Mouse (Mus musculus): Measurements from ENCODE around the gene Gtf2h2. TPM values are rescaled to one million over a fixed set of nuclear protein-coding genes. Genes with fewer than 3 reads are reported as not detected.
"Not testable (repeated sequence)": the region's sequence is repeated elsewhere in the genome, so short reads cannot be mapped to it uniquely, and the experiment has no call there.

Gtf2h2 gene
- polyA plus RNA-seq, 1 experiment from 2014 or later = 65.2 TPM

GRCm38 (mm10) chr13:100516213-100517105 lies 24.1 kb upstream of the Gtf2h2 start:
- H3K9me3 ChIP-seq = no peaks in the 10 kb centered on the region
- H3K4me3 ChIP-seq = no peak overlapping the region
- H3K27ac ChIP-seq = peak overlapping the region; percentile 74
- H3K27me3 ChIP-seq = no peaks in the 10 kb centered on the region
- ATAC-seq (ENCODE audit: borderline replicate concordance, extremely low read depth, low FRiP score, low TSS enrichment) = peak; percentile 72; the same call in 1 of the 2 replicates
- WGBS = 46% methylated on average over 12 of the region's 12 CpGs
- H3K36me3 ChIP-seq = no peaks in the 10 kb centered on the region
- H3K4me2 ChIP-seq = no peak overlapping the region
- no peak overlapping the region for H3K9ac ChIP-seq
- H3K4me1 ChIP-seq = peaks cover 3% of the 10 kb centered on the region; the same call in 1 of the 2 replicates

- Histone ChIP-seq H3K4me3 (no peak overlapping the region), H3K27ac (no peak overlapping the region), H3K4me1 (peaks cover 7% of the 10 kb centered on the region; the same call in 1 of the 2 replicates), H3K9me3 (no peaks in the 10 kb centered on the region), H3K27me3 (no peaks in the 10 kb centered on the region), H3K4me2 (no peak overlapping the region), H3K9ac (no peak overlapping the region), H3K36me3 (no peaks in the 10 kb centered on the region)
- 69% methylated on average over 2 of the region's 2 CpGs for WGBS
- no peak for ATAC-seq (ENCODE audit: borderline replicate concordance, extremely low read depth, low FRiP score, low TSS enrichment)
These were observed 20.4 kb upstream of the Gtf2h2 start for GRCm38 (mm10) chr13:100512792-100513191.

DNA sequence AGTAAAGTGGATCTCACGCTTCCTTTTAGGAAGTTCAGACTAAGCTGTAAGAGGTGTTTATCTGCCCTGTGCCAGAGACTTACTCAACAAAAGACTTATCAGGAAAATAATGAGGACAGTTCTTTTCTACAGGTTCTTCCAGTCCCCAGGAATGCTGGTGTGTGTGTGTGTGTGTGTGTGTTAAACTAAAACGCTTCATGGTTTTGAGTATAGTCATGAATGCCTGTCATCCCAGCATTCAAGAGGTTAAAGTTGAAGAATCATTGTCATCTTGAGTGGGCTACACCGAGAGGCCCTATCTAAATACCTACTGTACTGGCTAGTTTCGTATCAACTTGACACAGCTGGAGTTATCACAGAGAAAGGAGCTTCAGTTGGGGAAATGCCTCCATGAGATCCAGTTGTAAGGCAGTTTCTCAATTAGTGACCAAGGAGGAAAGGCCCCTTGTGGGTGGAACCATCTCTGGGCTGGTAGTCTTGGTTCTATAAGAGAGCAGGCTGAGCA lies 19.5 kb upstream of the Gtf2h2 start:
- peaks cover 7% of the 10 kb centered on the region; the same call in 1 of the 2 replicates for H3K4me1 ChIP-seq
- H3K4me2 ChIP-seq = no peak overlapping the region
- no peaks in the 10 kb centered on the region for H3K9me3 ChIP-seq
- no peak overlapping the region for H3K4me3 ChIP-seq
- no peak overlapping the region for H3K9ac ChIP-seq
- H3K27me3 ChIP-seq = no peaks in the 10 kb centered on the region
- peak overlapping the region; percentile 37; the same call in 1 of the 2 replicates for H3K27ac ChIP-seq
- ATAC-seq (ENCODE audit: borderline replicate concordance, extremely low read depth, low FRiP score, low TSS enrichment) = no peak
- H3K36me3 ChIP-seq = no peaks in the 10 kb centered on the region
- 29% methylated on average over 4 of the region's 4 CpGs for WGBS

DNA sequence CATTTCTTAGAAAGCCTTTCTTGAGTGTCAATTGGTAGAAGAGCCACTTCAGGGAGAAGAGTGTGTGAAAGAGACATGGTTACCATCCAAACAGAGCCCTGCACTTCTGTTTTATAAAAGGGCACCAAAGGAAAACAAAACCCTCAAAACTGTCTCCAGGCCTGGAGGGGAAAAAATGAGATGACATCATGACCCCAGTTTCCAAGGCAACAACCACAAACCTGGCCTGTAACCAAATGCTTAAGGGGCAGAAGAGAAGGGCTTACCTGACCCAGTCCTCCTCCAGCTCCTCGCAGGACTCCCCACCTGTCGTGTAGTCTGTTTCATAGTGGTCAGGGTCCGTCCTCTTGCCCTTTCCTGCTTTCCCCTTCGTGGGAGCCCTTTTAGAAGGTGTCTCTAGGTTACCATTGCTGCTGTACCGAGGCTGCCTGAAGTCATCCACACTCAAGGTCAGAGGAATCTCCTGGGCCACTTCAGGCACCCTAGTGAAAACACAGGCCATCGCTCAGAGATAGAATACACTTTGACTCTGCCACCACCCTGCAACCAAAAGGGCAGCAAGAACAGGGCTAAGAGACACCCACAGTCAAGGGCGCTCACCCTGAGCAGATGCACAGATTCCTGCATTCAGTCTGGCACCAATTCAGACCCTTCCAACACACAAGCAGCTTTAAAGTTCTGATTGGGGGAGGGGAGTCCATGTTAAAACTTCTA lies 18.9 kb upstream of the Gtf2h2 start:
- ATAC-seq (ENCODE audit: borderline replicate concordance, extremely low read depth, low FRiP score, low TSS enrichment) = no peak
- Histone ChIP-seq H3K4me3 (no peak overlapping the region), H3K9me3 (no peaks in the 10 kb centered on the region), H3K27ac (peak overlapping the region; percentile 37), H3K4me1 (peaks cover 6% of the 10 kb centered on the region; the same call in 1 of the 2 replicates), H3K36me3 (no peaks in the 10 kb centered on the region), H3K27me3 (no peaks in the 10 kb centered on the region), H3K4me2 (no peak overlapping the region), H3K9ac (no peak overlapping the region)
- WGBS = 49% methylated on average over 7 of the region's 7 CpGs

DNA sequence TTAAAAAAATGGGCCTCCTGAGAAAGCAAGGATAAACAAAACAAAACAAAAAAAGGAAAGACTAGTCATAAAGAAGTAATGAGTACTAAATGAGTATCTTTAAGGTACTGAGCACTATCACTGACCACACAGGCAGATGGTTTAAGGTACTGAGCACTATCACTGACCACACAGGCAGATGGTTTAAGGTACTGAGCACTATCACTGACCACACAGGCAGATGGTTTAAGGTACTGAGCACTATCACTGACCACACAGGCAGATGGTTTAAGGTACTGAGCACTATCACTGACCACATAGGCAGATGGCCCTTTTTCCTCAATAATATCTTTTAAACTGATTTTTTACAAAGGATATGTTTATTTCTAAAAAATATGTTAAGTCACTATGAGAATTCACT lies 7.2 kb upstream of the Gtf2h2 start:
- not testable (repeated sequence) for H3K27me3 ChIP-seq; H3K4me1 ChIP-seq; H3K4me3 ChIP-seq; H3K36me3 ChIP-seq; ATAC-seq (ENCODE audit: borderline replicate concordance, extremely low read depth, low FRiP score, low TSS enrichment); H3K9ac ChIP-seq; H3K9me3 ChIP-seq; H3K27ac ChIP-seq; H3K4me2 ChIP-seq

DNA sequence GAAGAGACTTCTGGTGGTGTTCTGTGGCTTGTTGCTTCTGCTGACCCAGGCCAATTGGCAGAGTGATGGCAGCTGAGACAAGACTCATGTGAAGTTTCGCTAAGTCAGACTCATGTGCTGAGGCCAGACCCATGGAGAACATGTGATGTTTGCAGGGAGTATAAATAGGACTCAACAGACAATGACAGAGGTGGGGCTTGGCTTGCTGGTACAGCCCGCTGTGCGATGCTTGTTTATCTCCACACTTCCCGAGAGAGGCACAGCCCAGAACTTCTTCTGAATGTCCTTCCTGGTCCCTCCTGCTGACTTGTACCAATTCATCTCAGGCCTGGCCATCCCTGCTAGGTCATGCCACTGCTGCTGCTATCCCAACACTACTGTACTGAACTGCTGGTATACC lies 3.0 kb upstream of the Gtf2h2 start:
- no peak overlapping the region for H3K4me2 ChIP-seq
- WGBS = 66% methylated on average over 4 of the region's 4 CpGs
- H3K4me3 ChIP-seq = no peak overlapping the region
- H3K9ac ChIP-seq = no peak overlapping the region
- peaks cover 9% of the 10 kb centered on the region for H3K4me1 ChIP-seq
- no peaks in the 10 kb centered on the region for H3K36me3 ChIP-seq
- ATAC-seq (ENCODE audit: borderline replicate concordance, extremely low read depth, low FRiP score, low TSS enrichment) = no peak
- H3K27ac ChIP-seq = no peak overlapping the region
- no peaks in the 10 kb centered on the region for H3K27me3 ChIP-seq
- H3K9me3 ChIP-seq = no peaks in the 10 kb centered on the region

DNA sequence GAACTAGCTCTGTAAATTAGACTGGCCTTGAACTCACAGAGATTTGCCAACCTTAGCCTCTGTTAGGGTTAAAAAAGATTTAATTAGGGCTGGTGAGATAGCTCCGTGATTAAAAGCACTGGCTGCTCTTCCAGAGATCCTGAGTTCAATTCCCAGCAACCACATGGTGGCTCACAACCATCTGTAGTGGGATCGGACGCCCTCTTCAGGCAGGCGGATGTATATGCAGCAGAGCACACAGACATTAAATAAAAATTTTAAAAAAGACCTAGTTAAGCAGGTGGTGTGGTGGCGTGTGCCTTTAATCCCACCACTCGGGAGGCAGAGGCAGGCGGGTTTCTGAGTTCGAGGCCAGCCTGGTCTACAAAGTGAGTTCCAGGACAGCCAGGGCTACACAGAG lies 2.0 kb upstream of the Gtf2h2 start:
- H3K4me2 ChIP-seq; H3K9me3 ChIP-seq; H3K27me3 ChIP-seq; H3K4me3 ChIP-seq; ATAC-seq (ENCODE audit: borderline replicate concordance, extremely low read depth, low FRiP score, low TSS enrichment); H3K36me3 ChIP-seq; H3K27ac ChIP-seq; H3K9ac ChIP-seq; H3K4me1 ChIP-seq: not testable (repeated sequence)
- WGBS = 58% methylated on average over 8 of the region's 8 CpGs

- Histone ChIP-seq H3K27ac (no peak overlapping the region), H3K4me3 (no peak overlapping the region), H3K9ac (no peak overlapping the region), H3K36me3 (peaks cover 5% of the 10 kb centered on the region), H3K4me2 (no peak overlapping the region), H3K4me1 (peaks cover 9% of the 10 kb centered on the region), H3K9me3 (no peaks in the 10 kb centered on the region), H3K27me3 (no peaks in the 10 kb centered on the region)
- 61% methylated on average over 8 of the region's 8 CpGs for WGBS
- no peak for ATAC-seq (ENCODE audit: borderline replicate concordance, extremely low read depth, low FRiP score, low TSS enrichment)
These were observed 934 bp upstream of the Gtf2h2 start for GRCm38 (mm10) chr13:100493313-100493712.

GRCm38 (mm10) chr13:100491623-100492022 lies 756 bp downstream of the Gtf2h2 start:
- Histone ChIP-seq H3K4me2 (peak overlapping the region; percentile 73), H3K4me1 (peaks cover 9% of the 10 kb centered on the region), H3K27ac (no peak overlapping the region), H3K27me3 (no peaks in the 10 kb centered on the region), H3K9ac (peak overlapping the region; percentile 85), H3K36me3 (peaks cover 22% of the 10 kb centered on the region), H3K4me3 (peak overlapping the region; percentile 85), H3K9me3 (no peaks in the 10 kb centered on the region)
- 15% methylated on average over 6 of the region's 6 CpGs for WGBS
- no peak for ATAC-seq (ENCODE audit: borderline replicate concordance, extremely low read depth, low FRiP score, low TSS enrichment)

GRCm38 (mm10) chr13:100490424-100490823 lies 2.0 kb downstream of the Gtf2h2 start:
- no peaks in the 10 kb centered on the region for H3K27me3 ChIP-seq
- 82% methylated on average over 5 of the region's 5 CpGs for WGBS
- H3K4me3 ChIP-seq = no peak overlapping the region
- peaks cover 9% of the 10 kb centered on the region for H3K4me1 ChIP-seq
- no peak for ATAC-seq (ENCODE audit: borderline replicate concordance, extremely low read depth, low FRiP score, low TSS enrichment)
- no peaks in the 10 kb centered on the region for H3K9me3 ChIP-seq
- H3K27ac ChIP-seq = no peak overlapping the region
- no peak overlapping the region for H3K9ac ChIP-seq
- H3K36me3 ChIP-seq = peaks cover 26% of the 10 kb centered on the region
- no peak overlapping the region for H3K4me2 ChIP-seq

DNA sequence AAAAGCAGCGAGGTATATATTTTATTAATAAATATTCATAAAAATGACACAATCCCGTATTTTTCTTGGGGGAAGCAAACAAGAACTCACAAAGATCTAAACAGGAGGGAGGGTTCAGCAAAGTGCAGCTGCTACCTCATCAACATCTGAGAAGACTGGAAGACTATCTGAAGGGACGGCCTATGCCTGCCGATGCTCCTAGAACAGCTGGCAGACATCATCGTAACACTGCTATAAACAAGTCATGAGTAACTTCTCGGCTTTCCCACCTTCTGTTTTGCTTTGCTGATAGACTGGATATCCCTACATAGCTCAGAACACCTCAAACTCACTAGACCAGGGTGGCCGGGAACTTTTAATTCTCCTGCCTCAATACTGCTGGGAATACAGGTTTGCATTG lies 8.8 kb downstream of the Gtf2h2 start:
- Histone ChIP-seq H3K27me3 (no peaks in the 10 kb centered on the region), H3K4me2 (no peak overlapping the region), H3K27ac (no peak overlapping the region), H3K9me3 (no peaks in the 10 kb centered on the region), H3K4me3 (no peak overlapping the region), H3K36me3 (peaks cover 53% of the 10 kb centered on the region), H3K9ac (no peak overlapping the region), H3K4me1 (no peaks in the 10 kb centered on the region)
- ATAC-seq (ENCODE audit: borderline replicate concordance, extremely low read depth, low FRiP score, low TSS enrichment) = no peak
- WGBS = 63% methylated on average over 7 of the region's 7 CpGs

Data from lung, embryonic 15.5 days (tissue).